Comparison of ENCODE assay signal across 10 mouse cellular contexts in the genomic region with DNA sequence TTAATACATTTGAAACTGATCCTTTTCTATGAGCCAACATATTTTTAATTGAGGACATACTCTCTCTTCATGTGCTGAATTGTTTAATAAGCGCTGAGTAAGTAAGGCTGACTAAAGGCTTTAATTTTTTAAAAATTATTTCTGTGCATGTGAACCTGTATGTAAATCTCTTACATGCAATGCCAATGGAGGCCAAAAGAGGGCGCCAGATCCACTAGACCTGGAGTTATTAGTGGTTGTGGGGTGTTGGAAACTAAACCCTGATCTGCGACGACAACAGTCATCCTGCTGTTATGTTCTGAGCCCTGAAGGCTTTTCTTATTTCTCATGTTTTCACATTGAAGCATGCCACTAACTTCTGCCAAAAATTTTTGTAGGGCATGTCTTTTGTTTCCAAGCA.
DNase-seq lines count a peak whose midpoint lies in the region; ATAC-seq and TF ChIP-seq lines count a peak whose summit lies in the region.
"Had no signal": no experiment of that assay in that cellular context is flagged by ENCODE, and none has a peak within 500 bp of the region (broad histone marks: within the 10 kb centered on the region; RNA-seq: fewer than 3 reads in every experiment).

No protein-coding gene starts in this region.

- H3K27me3 ChIP-seq in hindbrain, postnatal 0 days (ENCODE audit: insufficient read depth, low read length): no peaks in the 10 kb centered on the region
- H3K27me3 ChIP-seq in hindbrain, embryonic 13.5 days: no peaks in the 10 kb centered on the region
- no peaks in the 10 kb centered on the region for H3K27me3 ChIP-seq in testis, adult 2 months (ENCODE audit: control insufficient read depth, insufficient read depth, low read length)
- H3K27me3 ChIP-seq: hindbrain, embryonic 15.5 days; limb, embryonic 15.5 days had no signal

- no peak for ATAC-seq in hindbrain, postnatal 0 days
- ATAC-seq in hindbrain, embryonic 13.5 days (ENCODE audit: low FRiP score): no peak

- TF ChIP-seq POLR2A in testis, adult 2 months (IDR thresholded peaks at IDR 0.05; ENCODE audit: control insufficient read depth, low read depth, low read length): no peak
- no peak for TF ChIP-seq POLR2A in cortical plate, adult 2 months (IDR thresholded peaks at IDR 0.05; ENCODE audit: extremely low read depth, insufficient read depth, low read length)

- no peak overlapping the region for H3K9ac ChIP-seq in hindbrain, postnatal 0 days (replicated peaks; ENCODE audit: low read length)
- H3K9ac ChIP-seq in hindbrain, embryonic 13.5 days: no peak overlapping the region
- H3K9ac ChIP-seq: hindbrain, embryonic 15.5 days; limb, embryonic 15.5 days had no signal

- H3K4me3 ChIP-seq in hindbrain, postnatal 0 days (ENCODE audit: low read length): no peak overlapping the region
- no peak overlapping the region for H3K4me3 ChIP-seq in hindbrain, embryonic 13.5 days
- no peak overlapping the region for H3K4me3 ChIP-seq in testis, adult 2 months (ENCODE audit: control insufficient read depth, low read depth, low read length)
- no peak overlapping the region for H3K4me3 ChIP-seq in cortical plate, adult 2 months (ENCODE audit: insufficient read depth, low read length)
- H3K4me3 ChIP-seq: hindbrain, embryonic 15.5 days; limb, embryonic 15.5 days had no signal

- TF ChIP-seq CTCF in hindbrain, postnatal 0 days (IDR thresholded peaks at IDR 0.05; ENCODE audit: low read depth): peak; percentile 44
- TF ChIP-seq CTCF in testis, adult 2 months (IDR thresholded peaks at IDR 0.05; ENCODE audit: control insufficient read depth, insufficient read depth, insufficient replicate concordance, low read depth, low read length): peak; percentile 27; the same call in 1 of the 2 replicates
- peak; percentile 27; the same call in 1 of the 2 replicates for TF ChIP-seq CTCF in cortical plate, adult 2 months (IDR thresholded peaks at IDR 0.05; ENCODE audit: extremely low read depth, insufficient read depth, low read length)

- H3K27ac ChIP-seq in hindbrain, postnatal 0 days: no peak overlapping the region
- no peak overlapping the region for H3K27ac ChIP-seq in hindbrain, embryonic 13.5 days
- no peak overlapping the region for H3K27ac ChIP-seq in testis, adult 2 months (ENCODE audit: control insufficient read depth, insufficient read depth, low read depth, low read length)
- H3K27ac ChIP-seq in cortical plate, adult 2 months (ENCODE audit: insufficient read depth, low read length): no peak overlapping the region
- H3K27ac ChIP-seq: hindbrain, embryonic 15.5 days; limb, embryonic 15.5 days had no signal

- H3K9me3 ChIP-seq in hindbrain, postnatal 0 days (ENCODE audit: low read length): no peaks in the 10 kb centered on the region
- no peaks in the 10 kb centered on the region for H3K9me3 ChIP-seq in hindbrain, embryonic 13.5 days
- H3K9me3 ChIP-seq: hindbrain, embryonic 15.5 days; limb, embryonic 15.5 days had no signal

- 63% methylated on average over 4 of the region's 4 CpGs for WGBS in hindbrain, postnatal 0 days
- 62% methylated on average over 4 of the region's 4 CpGs for WGBS in hindbrain, embryonic 13.5 days

- no peak for DNase-seq in hindbrain, postnatal 0 days (ENCODE audit: low spot score)
- no peak for DNase-seq in testis, postnatal 14 days (ENCODE audit: low spot score)
- peak; percentile 72 for DNase-seq in thymus, postnatal 4 days
- no peak for DNase-seq in left cerebral cortex, adult 9 months (ENCODE audit: low spot score in 2 of 2)
- no peak for DNase-seq in neural tube, embryonic 10.5 days (ENCODE audit: extremely low spot score, low spot score)

- no peaks in the 10 kb centered on the region for H3K36me3 ChIP-seq in hindbrain, postnatal 0 days (ENCODE audit: insufficient read depth, low read length)
- no peaks in the 10 kb centered on the region for H3K36me3 ChIP-seq in hindbrain, embryonic 13.5 days
- H3K36me3 ChIP-seq in testis, adult 2 months (ENCODE audit: control insufficient read depth, insufficient read depth, low read length): no peaks in the 10 kb centered on the region
- H3K36me3 ChIP-seq: hindbrain, embryonic 15.5 days; limb, embryonic 15.5 days had no signal

- H3K4me2 ChIP-seq in hindbrain, postnatal 0 days (ENCODE audit: low read depth, low read length): no peak overlapping the region
- H3K4me2 ChIP-seq in hindbrain, embryonic 13.5 days: no peak overlapping the region
- H3K4me2 ChIP-seq: hindbrain, embryonic 15.5 days; limb, embryonic 15.5 days had no signal

- peaks cover 7% of the 10 kb centered on the region; the same call in 1 of the 2 replicates for H3K4me1 ChIP-seq in hindbrain, postnatal 0 days (ENCODE audit: insufficient read depth, low read length)
- peaks cover 15% of the 10 kb centered on the region for H3K4me1 ChIP-seq in hindbrain, embryonic 13.5 days (replicated peaks)
- H3K4me1 ChIP-seq in testis, adult 2 months (ENCODE audit: control insufficient read depth, insufficient read depth, low read length): peaks cover 2% of the 10 kb centered on the region
- no peaks in the 10 kb centered on the region for H3K4me1 ChIP-seq in cortical plate, adult 2 months (ENCODE audit: control insufficient read depth, insufficient read depth, low read length)
